Mouse (Mus musculus) hindbrain, embryonic 16.5 days (tissue): Measurements from ENCODE around the gene Cst13. TPM values are rescaled to one million over a fixed set of nuclear protein-coding genes. Genes with fewer than 3 reads are reported as not detected.

Source experiments
- polyA plus RNA-seq: library from polyadenylated mRNA; unstranded; fragments of >200 nt; fragmentation: Nextera tagmentation; extraction: Ambion mirVana; gene quantifications from 2 replicates; pipeline ENCODE4 v1.2.1, GENCODE M21; 2015

Cst13 gene
- polyA plus RNA-seq, 1 experiment from 2014 or later, result not detected

Other genes starting within 250 kb of the Cst13 start
- 40.9 and 42.0 TPM in 2 replicates for gene Nxt1, start 147.5 kb upstream of the Cst13 start, polyA plus RNA-seq
- 15.0 and 17.0 TPM in 2 replicates for gene Gzf1, start 139.1 kb upstream of the Cst13 start, polyA plus RNA-seq
- gene Napb, start 87.6 kb upstream of the Cst13 start, polyA plus RNA-seq, result 96.5 and 98.0 TPM in 2 replicates
- not detected in 2 replicates for gene Cstl1, start 69.7 kb upstream of the Cst13 start, polyA plus RNA-seq
- gene Cst11, start 48.6 kb upstream of the Cst13 start, polyA plus RNA-seq, result not detected in 2 replicates
- gene 8030411F24Rik, start 38.1 kb upstream of the Cst13 start, polyA plus RNA-seq, result not detected in 2 replicates
- not detected in 2 replicates for gene Cst12, start 30.7 kb upstream of the Cst13 start, polyA plus RNA-seq
- not detected in 2 replicates for gene Cst8, start 21.3 kb upstream of the Cst13 start, polyA plus RNA-seq
- not detected in 2 replicates for gene Cst9, start 15.1 kb downstream of the Cst13 start, polyA plus RNA-seq
- gene 9230104L09Rik, start 45.0 kb downstream of the Cst13 start, polyA plus RNA-seq, result not detected in 2 replicates
- 757 and 946 TPM in 2 replicates for gene Cst3, start 55.6 kb downstream of the Cst13 start, polyA plus RNA-seq
- not detected in 2 replicates for gene Gm1330, start 183.2 kb downstream of the Cst13 start, polyA plus RNA-seq
- gene Gm10750, start 197.2 kb downstream of the Cst13 start, polyA plus RNA-seq, result not detected in 2 replicates